Mouse (Mus musculus) A20 (cell line): Measurements from ENCODE around the gene Lrrn2.

ENCODE experiments used
- DNase-seq: peaks from one replicate; pipeline ENCODE4 v3.0.0-alpha.2; 2011; ENCODE audit warnings: low read depth, low spot score

The Lrrn2 gene

DNA sequence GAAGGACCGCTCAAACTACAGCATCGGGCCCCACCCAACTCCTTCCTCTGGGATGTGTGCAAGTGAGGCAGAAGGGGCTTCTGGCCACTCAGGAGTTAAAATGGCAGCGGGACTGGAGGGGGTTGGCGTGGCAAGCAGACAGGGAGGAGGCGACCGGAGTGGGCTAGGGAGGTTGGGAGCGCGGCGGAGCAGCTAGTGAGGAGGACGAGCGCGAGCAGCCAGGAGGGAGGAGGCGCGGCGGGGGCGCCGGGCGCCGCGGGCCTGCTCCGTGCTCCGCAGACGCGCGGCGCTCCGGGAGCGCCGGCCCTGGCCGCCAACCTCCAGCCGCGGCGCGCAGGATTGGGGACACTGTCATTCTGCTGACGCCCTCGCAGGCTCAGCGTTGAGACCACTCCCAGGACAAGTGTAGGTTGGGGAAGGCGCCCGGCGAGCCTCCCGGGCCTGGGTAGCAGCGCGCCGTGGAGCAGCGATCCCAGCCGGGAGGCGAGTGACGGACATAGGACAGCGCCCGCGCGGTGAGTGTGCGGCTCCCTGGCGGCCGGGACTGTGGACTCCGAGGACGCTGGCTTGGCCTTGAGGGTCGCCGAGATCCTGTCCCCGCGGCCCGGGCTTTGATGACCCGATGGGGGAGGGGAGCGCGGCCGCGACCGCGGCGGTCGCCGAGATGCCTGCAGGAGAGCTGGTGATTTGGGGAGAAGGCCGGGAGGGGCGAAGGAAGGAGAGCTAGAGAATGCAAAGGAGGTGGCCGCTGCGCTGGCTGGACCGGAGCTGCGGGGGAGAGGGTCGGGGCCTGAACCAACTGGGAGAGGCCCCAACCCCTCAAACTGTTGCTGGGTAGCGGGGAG lies at the start of gene Lrrn2:
Gene Lrrn2 (plus strand): TSS at position 113 of the 845 bp plus-strand sequence.
- DNase-seq, result no peak

DNA sequence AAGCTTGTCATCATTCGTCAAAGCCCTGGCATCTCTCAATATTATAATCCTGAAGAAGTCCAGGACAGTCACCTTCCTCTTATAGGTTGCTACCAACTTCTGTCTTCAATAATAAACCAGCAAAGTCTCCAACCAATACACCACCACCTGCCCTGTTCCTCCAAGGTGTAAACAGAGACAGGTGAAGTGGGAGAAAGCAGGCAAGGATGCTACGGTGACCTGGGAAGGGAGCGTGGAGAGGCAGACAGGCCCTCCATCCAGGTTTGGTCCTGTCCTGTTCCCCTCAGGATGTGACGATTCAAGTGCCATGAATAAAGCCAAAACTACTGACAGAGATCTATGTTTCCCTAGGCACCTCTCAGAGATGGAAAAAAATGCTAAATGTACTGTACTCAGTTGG lies 48.1 kb upstream of the Lrrn2 start:
- no peak for DNase-seq

DNA sequence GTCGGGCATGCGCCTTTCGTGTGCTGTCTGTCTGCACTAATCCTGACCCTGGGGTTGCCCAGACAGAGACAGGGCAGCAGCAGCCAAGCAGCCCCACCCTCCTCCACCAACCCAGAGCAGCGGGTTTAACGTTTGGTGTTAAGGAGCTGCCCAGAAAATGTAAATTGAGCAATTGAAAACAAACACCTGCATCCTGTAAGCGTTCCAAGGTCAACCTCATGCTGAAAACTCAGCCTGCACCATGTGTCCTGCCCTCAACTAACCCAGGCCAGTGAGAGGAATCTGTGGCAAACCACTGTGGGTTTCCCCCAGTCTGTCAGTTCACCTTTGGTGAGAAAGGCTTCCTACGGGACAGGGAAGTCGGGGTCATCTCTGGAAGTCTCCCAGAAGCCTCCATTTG lies 46.0 kb upstream of the Lrrn2 start:
- no peak for DNase-seq

DNA sequence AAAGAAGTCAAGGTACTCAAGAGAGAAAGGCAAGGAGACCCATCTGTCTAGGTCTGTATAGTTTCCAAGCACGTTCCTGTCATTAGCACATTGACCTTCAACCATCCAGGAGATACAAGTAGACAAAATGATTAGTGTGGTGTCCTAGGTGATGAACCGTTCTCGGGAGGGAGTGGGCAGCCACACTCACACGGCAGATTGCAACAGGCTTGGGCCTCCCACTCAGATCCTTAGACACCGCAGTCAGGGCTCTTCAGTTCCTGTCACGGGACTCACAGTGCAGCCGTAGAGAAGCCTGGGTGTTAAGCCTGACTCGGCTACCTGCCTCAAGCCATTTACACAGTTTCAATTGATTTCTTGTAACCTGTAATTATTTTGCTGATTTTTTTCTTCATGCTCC lies 43.2 kb upstream of the Lrrn2 start:
- DNase-seq, result no peak

DNA sequence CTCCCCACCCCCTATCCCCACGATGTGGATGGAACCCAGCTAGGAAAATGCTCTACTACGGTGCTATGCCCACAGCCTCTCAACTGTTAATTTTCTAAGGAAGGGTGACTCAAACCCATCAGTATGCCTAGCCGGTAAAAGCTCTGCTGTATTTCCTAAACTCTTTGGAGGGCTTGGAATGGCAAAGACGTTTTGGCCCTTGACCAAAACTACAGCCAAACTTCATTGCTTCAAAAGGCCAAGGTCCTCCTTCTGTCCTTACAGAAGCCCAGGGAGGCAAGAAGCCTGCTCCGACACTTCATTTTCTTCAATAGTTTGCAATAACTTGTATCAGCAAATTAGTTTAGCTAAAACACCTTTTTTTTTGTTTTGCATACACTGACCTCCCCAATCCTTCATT lies 42.4 kb upstream of the Lrrn2 start:
- DNase-seq, result no peak

DNA sequence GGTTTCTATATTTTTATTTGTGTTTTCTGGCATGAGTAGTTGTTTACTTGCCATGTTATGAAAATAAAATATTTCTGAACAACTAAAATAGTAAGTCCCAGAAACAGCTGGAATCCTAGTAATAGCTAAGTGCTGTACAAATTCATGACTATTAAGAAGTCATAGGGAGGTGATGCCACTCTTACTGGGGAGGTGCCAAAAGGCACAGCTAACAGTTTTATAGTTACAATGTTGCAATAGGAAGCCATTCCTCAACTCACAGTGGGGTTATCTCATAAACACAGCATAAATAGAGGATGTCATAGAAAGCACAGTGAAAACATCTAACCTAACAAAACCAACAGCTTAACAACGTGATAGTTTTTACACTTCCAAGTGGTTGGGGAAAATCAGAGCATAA lies 41.7 kb upstream of the Lrrn2 start:
- DNase-seq, result no peak

DNA sequence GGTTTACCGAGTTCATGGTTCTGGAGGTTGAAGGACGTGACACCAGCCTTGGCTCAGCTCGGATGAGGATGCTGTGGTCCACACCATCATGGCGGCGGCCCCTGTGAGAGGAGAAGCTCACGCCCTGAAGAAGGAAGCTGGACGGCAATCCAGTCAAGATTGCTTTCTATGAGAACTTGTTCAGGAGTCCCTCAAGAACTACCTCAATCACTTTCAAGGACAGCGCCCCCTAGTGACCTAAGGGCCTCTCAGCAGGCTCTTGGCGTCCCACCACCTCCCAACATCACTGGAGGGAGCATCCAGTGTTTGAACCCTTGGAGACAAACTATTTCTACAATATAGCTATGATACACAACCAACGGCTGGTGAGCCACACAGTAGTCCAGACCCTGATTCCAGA lies 36.5 kb upstream of the Lrrn2 start:
- DNase-seq, result peak; percentile 43

DNA sequence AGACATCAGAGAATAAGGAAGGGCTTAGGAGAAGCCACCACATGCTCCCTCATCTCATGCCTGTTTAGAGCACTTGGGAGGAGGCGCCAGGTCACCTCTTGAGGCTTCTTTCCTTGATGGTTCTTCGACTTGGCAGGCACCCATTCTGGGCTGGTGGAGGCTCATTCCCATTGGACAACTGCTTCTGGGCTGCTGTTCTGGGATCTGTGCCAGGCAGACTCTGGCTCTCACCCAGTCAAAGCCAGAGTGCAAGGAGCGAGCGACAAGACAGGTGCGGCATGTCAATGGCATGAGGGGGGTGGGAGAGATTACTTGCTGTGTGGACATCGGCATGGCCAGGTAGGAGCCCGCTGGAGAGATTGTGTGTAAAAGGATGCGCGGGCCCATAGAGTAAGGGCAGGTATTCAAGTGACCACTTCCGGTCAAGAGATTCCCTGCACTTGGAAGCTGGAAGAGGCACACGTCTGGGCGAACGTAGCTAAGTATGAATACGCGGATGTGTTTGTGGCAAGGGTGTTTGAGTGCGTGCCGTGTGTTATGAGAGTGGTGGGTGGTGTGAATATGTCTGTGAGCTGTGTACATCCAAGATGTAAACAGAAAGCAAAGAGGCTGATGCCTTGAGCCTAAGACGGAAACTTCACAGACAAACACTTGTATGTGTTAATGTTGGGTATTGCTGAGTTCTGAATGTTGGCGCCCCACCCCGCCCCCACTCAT lies 35.8 kb upstream of the Lrrn2 start:
- no peak for DNase-seq

DNA sequence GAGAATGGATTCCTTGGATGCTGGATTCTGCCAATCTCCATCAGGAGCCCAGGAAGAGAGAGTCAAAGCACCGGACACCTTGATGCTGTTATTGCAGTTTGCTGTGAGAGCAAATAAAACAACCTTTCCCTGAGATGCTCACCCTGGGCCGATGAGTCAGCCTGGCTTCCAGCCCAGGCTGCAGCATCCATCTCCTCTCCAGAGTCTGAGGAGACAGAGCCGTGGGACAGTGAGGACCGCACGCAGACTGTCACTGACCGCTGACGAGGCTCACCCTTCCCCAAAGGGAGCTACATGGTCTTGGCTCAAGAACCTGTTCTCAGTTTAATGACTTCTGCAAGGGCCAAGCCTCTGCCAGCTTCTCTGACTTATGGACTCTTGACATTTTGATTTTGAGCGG lies 34.3 kb upstream of the Lrrn2 start:
- DNase-seq, result no peak

DNA sequence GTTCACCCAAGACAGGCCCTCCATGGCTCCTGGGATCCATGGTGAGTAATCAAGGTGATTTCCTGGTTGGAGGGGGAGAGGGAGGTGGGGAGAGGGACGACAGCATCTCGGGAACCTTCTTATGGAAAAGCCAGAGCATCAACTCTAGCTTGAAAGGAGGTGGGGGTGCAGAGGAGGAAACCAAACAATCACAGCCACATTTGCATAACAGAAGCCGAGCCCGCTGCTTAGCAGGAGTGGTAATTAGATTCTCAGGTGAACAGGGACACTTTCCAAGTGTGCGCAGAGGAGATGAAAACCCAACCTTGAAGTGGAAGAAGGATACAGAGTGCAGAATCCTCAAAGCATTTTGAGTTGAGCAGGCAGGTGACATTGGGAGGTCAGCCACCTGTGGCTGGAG lies 29.3 kb upstream of the Lrrn2 start:
- DNase-seq, result no peak

DNA sequence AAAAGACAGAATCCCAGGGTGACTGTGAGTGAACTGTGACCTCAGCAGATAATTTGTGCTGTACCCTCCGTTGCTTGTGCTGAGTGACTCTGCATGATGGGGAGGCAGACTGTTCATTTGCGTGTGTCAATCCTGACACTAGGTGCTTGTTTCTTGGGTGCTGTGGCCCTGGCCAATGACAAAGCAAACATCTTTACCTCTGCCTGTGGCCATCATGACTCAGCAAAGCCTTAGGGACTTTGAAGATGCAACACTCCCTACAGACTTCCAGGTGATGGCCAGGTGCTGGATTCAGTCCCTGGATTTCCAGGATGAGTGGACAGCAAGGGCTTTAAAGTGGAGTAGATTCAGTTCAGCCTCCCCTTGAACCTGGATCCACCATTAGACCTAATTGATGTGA lies 28.8 kb upstream of the Lrrn2 start:
- no peak for DNase-seq

DNA sequence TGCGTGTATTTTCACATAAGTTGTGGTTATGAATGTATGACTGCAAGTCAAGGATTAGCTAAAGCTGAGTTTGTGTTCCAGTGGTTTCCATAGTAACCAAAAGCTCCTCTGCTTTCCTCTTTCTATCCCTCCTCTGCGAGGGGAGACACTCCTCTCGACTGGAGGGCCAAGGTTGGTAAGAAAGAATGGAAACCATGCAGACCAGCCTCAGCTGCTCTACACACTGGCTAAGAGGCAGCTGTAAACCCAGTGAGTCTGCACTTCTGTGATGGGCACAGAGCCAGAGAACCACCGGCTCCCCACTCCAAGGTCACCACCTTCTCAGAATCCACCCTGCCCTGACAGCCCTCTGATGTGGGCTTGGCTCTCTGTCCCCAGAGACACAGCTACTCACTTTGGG lies 28.3 kb upstream of the Lrrn2 start:
- no peak for DNase-seq

DNA sequence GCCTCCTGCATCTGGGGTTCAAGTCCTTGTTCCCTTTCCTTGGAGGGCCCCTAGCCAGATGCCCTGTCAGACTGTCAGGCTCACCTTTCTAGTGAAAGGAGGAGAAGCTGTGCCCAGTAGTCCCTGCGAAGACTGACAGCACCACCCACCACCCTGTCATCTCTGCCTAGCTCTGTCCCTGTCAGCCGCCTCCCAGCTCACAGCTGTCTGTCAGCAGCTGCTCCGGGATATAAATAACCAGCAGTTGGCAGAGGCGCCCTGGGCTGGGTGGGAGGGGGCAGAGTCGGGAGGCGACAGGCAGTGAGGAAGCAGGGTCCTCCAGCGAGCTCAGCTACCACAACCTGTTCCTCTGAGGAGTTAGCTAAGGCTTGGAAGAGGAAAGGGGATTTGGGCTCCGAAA lies 26.8 kb upstream of the Lrrn2 start:
- DNase-seq, result no peak

DNA sequence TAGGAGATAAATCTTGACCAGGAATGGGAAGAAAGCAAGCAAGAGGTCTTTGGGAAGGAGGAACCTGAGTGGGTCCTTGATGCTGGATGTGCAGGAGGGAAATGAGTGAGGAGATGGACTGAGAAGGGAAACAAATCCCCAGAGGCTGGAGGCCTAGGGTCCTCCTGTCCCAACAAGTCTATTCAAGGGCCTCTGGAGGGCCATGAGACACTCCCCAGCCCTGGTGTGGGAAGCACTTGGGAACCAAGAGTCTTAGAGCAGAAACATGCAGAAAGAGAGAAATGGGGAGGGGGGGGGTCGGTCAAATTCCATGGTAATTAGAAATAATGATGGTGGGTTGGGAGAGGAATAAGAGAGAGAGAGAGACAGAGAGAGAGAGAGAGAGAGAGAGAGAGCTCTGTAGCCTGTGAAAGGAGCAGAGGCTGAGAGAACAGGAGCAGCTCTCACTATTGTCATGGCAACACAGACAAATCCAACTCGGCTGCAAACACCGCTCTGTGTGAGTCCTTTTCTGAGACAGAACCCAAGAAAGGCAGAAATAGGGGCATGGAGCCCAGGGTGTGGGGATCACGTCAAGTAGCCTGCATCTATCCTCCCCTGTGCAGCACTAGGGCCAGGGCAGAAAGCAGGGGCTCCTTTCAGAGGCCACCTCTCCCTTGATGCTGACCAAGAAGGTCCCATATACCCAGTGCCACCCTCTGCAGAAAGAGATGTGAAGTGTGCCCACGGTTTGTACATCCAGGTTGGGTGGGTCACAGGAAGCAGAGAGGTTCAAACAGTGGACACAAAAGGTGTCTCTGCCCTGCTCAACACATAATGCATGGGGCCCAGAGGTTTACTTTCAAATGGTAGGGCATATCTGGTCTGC lies 21.3 kb upstream of the Lrrn2 start:
- DNase-seq, result no peak

DNA sequence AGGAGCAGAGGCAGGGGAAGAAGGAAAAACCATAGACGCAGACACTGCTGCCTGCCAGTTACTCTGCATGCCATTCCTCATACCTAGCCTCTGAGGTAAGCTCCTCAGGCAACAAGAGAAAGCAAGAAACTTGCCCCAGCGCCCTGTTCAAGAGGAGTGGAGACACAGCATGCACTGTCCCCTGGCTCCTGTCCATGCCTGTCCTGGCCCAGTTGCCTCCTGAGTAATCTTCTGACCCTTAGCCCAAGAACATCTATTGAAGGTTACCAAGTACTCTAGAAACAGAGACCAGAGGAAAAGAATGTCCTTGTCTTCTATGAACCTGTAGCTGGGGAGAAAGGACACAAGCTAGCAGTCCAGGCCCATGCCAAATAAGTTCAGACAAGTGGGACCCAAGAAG lies 15.9 kb upstream of the Lrrn2 start:
- no peak for DNase-seq

DNA sequence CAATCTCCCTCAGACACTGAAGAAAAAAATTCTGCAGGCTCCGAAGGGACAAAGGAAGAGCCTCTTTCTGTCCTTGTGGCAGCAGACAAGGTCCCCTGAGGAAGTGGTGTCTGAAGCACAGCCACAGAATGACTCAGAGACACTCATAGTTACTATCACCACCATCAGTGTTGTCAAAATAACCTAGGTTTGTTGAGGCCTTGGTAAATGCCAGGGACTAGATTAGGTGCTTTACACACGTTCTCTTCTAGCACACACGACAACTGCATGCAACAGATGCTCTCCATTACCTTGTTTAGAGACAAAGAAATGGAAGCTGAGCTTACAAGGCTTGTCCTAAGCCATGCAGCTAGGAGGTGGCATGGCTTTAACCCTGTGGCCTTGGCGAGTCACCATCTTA lies 14.5 kb upstream of the Lrrn2 start:
- no peak for DNase-seq

DNA sequence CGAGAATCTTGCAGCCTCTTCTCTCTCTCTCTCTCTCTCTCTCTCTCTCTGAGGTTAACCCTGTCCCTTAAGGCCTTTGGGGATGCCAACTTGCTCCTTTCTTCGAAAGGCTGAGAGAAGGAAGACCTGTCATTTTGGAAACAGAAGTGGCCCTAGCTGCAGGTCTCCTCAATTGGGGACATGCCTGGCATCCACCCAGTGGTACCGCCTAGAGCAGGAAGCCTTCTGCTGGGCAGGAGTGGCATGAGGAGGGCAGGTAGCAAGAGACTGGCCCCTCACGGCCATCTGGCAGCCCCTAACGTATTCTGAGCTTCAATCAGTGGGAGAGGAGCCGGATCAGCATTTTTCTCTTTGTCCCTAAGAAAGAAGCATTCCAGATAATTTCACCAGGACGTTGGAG lies 9.7 kb upstream of the Lrrn2 start:
- DNase-seq, result no peak

DNA sequence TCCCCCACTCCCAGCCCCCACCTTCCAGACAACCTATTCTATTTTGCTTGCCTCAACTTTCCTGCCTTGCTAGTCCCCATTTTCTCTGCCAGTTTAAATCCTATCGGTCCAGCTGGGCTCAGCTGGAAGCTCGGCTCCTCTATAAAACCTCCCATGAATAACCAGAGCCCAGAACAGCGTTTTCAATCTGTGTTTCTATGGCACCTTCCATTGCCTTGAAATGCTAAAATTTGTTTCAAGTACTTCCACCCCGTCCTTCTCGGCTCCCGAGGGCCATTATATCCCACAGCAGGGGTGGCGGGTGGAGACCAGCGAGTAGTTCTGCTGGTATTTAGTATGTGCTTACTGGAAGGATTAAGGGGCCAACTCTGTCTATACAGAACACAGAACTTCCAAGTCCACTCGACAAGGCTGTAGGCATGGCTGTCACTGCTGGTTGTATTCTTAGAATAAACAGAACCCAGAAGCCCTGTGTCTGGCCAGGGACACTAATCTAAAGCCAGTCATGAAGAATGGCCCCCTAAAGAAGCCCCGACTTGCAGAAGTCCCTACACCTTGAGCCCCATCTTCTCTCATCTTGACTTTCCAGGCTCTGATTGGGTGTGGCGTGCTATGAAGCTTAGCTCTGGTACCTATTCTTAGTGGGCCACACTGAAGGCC lies 992 bp upstream of the Lrrn2 start:
- no peak for DNase-seq

DNA sequence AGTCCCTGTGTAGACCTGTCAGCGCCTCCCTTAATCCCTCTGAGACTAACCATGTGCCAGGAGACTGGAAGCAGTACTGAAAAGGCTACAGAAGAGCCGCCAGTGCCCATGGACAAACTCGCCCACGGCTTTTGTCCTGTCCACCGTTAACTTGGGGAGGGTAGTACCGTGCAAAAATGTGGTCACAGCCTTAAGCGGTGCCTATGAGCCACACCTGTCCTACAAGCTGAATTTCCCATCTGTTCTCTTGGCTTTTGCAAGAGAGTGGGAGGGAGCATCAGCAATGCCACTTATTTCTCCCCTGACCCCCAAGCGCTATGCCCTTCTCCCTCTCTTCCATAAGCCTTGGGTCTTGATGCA lies 292 bp upstream of the Lrrn2 start:
- no peak for DNase-seq

DNA sequence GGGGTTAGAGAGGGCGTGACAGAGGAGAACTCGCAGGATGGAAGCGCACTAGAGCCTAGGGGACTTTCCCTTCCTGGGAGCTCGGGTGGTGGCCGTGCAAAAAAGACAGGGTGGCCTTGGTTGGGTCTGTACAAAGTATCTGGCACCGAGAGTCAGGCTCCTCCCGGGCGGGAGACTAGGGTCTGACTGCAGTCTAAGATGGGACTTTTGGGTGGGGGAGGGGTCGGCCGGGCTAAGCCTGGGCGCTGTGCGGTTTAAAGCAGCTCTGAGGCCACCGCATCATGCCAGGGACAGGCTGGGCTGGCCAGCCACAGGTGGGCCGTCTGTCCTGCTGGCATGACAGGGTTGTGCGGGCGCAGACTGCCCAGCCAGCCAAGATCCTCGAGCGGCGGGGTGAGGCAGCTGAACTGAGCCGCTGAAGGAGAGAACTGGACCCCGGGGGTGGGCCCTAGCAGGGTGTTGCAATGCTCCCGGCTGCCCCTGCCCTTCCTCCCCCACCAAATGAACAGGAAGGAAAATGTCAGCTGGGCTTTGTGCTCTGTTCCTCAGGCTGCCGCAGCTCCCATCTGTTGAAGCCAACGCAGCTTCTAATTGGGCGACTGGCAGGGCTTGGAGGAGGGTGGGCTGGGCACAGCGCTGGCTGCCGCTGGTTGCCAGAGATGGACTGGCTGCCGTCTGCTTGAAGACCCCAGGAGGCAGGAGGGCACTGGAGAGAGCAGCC lies 1.1 kb downstream of the Lrrn2 start:
- no peak for DNase-seq

DNA sequence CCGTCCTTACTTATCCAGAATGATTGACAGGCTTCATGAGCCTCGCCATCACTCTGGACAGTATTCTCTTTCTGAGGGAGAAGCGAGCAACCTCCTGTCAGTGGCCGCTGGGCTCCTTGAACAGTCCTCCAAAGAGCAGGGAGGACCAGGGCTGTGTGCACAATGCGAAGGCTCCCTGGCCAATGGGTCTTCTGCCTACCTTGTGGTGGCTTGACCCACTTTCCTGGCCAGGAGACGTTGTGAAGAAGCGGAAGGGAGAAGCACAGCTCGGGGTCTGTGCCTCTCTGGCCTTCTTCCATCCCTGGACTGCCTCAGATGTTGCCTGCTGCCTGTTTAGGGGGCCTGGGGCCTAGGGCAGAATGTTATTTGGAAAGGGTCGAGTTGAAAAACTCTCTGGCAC lies 1.8 kb downstream of the Lrrn2 start:
- no peak for DNase-seq
